Mouse (Mus musculus) bone marrow, adult 2 months (tissue): ENCODE measurements at regions not wholly inside any gene's neighbourhood (a gene's known extent, or its start where the extent isn't known, plus 50 kb on each side); places are given as distances from the start of the nearest gene placed in this dataset.
"Not testable (repeated sequence)": the region's sequence is repeated elsewhere in the genome, so short reads cannot be mapped to it uniquely, and the experiment has no call there.

Source experiments
- H3K27ac ChIP-seq: fragments of 200-500 bp; 2 replicates; pipeline ENCODE4 v1.5.1; 2012; ENCODE audit warnings: low read depth, mild to moderate bottlenecking, control low read depth, inconsistent platforms, low read length; ENCODE audit not compliant: control insufficient read depth, poor library complexity, insufficient read depth
- H3K4me1 ChIP-seq: fragments of 200-500 bp; 2 replicates; pipeline ENCODE4 v1.6.1; 2011; ENCODE audit warnings: low read length; ENCODE audit not compliant: control insufficient read depth, insufficient read depth
- H3K4me3 ChIP-seq: fragments of 200-500 bp; replicated peaks from 2 replicates; pipeline ENCODE3; 2011; ENCODE audit warnings: mild to moderate bottlenecking, low read depth, low read length, control low read depth; ENCODE audit not compliant: control insufficient read depth
- CTCF ChIP-seq: fragments of 200-500 bp; IDR thresholded peaks from 2 replicates; pipeline ENCODE4 v1.5.1; 2011; ENCODE audit warnings: low read length, control low read depth; ENCODE audit not compliant: control insufficient read depth, insufficient read depth
- POLR2A ChIP-seq: fragments of 200-500 bp; IDR thresholded peaks from 2 replicates; pipeline ENCODE4 v1.6.1; 2011; ENCODE audit warnings: low read depth, mild to moderate bottlenecking, control low read depth, low read length, borderline replicate concordance; ENCODE audit not compliant: control insufficient read depth
- WGBS: fragments of 180-500 bp; shearing (Covaris S2); methylation state at CpG from one replicate; pipeline ENCODE4 v1.1.7; 2018; 5-methylcytosine and 5-hydroxymethylcytosine counted together

DNA sequence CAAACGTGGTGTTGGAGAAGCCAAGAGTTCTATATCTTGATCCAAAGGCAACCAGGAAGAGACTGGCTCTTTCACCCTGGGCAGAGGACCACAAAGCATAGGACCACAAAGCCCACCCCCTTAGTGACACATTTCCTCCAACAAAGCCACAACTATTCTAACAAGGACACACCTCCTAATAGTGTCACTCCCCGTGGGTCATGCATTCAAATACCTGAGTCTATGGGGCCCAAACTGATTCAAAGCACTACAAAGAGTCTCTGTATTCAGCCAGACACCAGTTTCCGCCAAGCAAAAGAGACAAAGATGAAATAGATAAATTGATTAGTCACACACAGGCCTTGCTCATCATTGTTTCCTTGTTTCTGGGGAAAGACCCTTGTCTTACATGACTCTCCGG, 72.1 kb downstream of the Vcpkmt start:
- no peak for TF ChIP-seq POLR2A
- TF ChIP-seq CTCF, result no peak
- WGBS, result 44% methylated on average over 4 of the region's 4 CpGs
- H3K27ac ChIP-seq, result no peak overlapping the region
- H3K4me3 ChIP-seq, result no peak overlapping the region
- peaks cover 1% of the 10 kb centered on the region; the same call in 1 of the 2 replicates for H3K4me1 ChIP-seq

DNA sequence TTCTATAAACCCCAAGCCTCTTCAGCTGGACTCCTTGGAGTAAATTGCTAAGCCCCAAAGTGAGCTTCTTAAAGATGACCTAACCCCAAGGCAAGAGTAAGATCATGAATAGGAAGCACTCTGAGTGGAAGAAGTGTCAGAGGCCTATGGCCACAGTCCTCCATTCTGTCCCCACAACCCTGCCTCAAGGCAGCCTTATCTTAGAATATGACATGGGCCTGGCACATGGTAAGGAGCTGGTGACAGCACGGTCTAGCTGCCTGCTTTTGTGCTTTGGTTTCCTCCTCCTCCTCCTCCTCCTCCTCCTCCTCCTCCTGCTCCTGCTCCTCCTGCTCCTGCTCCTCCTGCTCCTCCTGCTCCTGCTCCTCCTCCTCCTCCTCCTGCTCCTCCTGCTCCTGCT, 73.6 kb downstream of the Vcpkmt start:
- H3K27ac ChIP-seq, H3K4me1 ChIP-seq, H3K4me3 ChIP-seq: not testable (repeated sequence)
- WGBS, result 57% methylated on average over 1 of the region's 1 CpGs

DNA sequence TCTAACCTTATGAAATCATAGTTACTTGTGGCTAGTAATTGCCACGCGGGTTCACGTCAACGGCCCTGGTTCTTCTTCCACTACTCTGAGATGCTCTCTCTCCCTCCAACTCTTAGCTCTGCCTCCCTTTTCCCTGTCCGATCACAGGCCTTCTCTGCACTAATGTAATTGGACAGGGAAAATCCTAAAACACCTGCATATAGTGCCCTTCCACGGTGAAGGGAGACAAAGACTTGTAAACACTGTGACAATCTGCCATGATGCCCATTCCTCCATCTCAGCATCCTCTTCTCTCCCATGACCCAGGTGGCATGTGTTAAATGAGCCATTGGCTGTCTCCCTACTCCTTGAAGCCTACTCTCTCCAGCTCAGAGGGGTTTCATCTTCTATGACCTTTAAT, 74.9 kb downstream of the Vcpkmt start:
- 87% methylated on average over 6 of the region's 6 CpGs for WGBS
- no peak overlapping the region for H3K27ac ChIP-seq

GRCm38 (mm10) chr12:69507333-69507732, 75.5 kb downstream of the Vcpkmt start:
- H3K4me1 ChIP-seq, result peaks cover 2% of the 10 kb centered on the region; the same call in 1 of the 2 replicates
- 51% methylated on average over 3 of the region's 3 CpGs for WGBS
- no peak overlapping the region for H3K4me3 ChIP-seq
- H3K27ac ChIP-seq, result no peak overlapping the region
- TF ChIP-seq POLR2A (no peak), CTCF (no peak)

More for the DNA sequence above, 74.9 kb downstream of the Vcpkmt start:
- TF ChIP-seq CTCF (no peak), POLR2A (no peak)
- Histone ChIP-seq H3K4me1 (no peaks in the 10 kb centered on the region; the same call in 1 of the 2 replicates), H3K4me3 (no peak overlapping the region)

DNA sequence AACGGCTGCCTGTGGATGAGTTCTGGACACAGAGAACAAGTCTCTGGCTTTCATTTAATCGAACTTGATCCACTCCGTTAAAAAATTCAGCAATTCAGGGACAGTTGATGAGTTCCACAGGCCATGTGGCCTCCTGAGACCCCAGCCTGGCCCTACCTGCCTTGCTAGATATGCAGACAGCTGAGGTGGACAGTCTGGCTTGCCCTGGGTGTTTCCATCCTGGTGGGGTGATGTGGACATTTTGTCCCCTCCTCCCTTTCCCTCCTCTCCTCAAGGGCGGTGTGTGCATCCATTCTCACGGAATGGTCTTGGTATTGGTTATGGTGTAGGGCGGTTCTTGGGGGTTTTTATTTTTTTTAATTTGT, 80.1 kb downstream of the Vcpkmt start:
- 51% methylated on average over 6 of the region's 6 CpGs for WGBS
- TF ChIP-seq CTCF, result no peak
- no peak for TF ChIP-seq POLR2A
- H3K4me1 ChIP-seq, result peaks cover 2% of the 10 kb centered on the region; the same call in 1 of the 2 replicates
- H3K27ac ChIP-seq, result peak overlapping the region; percentile 48
- H3K4me3 ChIP-seq, result no peak overlapping the region

GRCm38 (mm10) chr12:69501783-69502705, 80.8 kb downstream of the Vcpkmt start:
- 8% methylated on average over 20 of the region's 20 CpGs for WGBS
- Histone ChIP-seq H3K27ac (peak overlapping the region; percentile 48), H3K4me1 (peaks cover 2% of the 10 kb centered on the region; the same call in 1 of the 2 replicates), H3K4me3 (no peak overlapping the region)
- TF ChIP-seq POLR2A, result no peak
- no peak for TF ChIP-seq CTCF

DNA sequence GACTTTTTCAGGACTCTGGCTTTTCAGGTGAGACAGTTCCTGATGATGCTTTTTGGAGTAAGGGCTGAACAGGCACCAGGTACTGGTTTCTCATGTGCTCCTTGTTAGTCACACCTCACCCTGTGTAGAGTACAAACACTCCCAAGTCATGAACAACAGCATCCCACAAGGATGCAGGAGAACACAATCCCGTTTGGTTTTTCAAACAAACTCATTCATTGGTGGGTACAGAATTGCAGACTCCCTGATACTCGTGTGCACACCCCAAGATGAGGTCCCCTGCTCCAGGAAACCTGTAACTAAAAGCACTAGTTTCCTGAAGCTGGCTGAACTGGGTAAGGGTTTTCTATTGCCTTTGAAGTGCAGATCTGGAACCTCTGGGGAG, 81.5 kb downstream of the Vcpkmt start:
- Histone ChIP-seq H3K4me3 (no peak overlapping the region), H3K27ac (peak overlapping the region; percentile 48; the same call in 1 of the 2 replicates), H3K4me1 (peaks cover 2% of the 10 kb centered on the region; the same call in 1 of the 2 replicates)
- 24% methylated on average over 2 of the region's 2 CpGs for WGBS
- no peak for TF ChIP-seq POLR2A
- no peak for TF ChIP-seq CTCF

DNA sequence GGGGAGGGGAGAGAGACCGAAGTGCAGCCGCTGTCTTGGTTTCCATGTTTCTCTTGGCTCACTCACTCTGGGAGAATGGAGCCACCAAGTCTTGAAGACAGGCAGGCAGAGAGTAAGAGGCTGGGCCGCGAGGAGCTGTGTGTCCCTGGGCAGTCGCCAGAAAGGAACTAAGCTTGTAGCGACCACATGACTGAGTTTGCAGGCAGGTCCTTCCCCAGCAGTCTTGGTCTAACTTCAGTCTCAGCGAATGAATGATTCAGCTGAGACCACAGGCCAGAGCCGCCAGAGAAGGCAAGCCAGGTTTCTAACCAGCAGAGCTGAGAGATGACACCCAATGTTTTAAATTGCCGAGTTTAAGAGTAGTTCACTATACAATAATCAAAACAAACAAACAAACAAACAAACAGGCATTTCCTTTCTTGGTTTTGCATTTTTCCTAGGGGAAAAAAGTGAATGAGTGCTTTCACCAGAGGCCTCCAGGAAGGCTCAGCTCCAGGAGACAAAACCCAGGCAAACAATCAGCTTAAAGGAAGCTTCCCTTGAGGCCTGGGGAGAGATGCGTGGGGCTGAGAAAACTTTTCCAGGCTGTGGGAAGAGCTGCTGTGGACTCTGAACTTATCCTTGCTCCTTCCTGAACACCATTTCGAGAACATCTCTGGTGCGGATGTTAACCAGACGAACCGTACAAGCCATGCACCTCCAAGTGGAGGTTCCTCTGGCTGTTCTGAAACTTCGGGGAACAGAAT, 82.1 kb downstream of the Vcpkmt start:
- H3K27ac ChIP-seq, result peak overlapping the region; percentile 48

More for the DNA sequence above, 82.1 kb downstream of the Vcpkmt start:
- H3K4me3 ChIP-seq, result no peak overlapping the region
- TF ChIP-seq CTCF (no peak), POLR2A (0 out of 2 replicates have a peak, but pooled peaks have one; percentile 38)
- peaks cover 2% of the 10 kb centered on the region; the same call in 1 of the 2 replicates for H3K4me1 ChIP-seq
- WGBS, result 39% methylated on average over 15 of the region's 15 CpGs
